Mouse (Mus musculus): ENCODE measurements at regions not wholly inside any gene's neighbourhood (a gene's known extent, or its start where the extent isn't known, plus 50 kb on each side); places are given as distances from the start of the nearest gene placed in this dataset.

- TF ChIP-seq UBTF (IDR thresholded peaks at IDR 0.05; ENCODE audit: low read depth, low read length): no peak
- no peak for TF ChIP-seq CTCF (conservative IDR thresholded peaks at IDR 0.05 in 1 of 2, IDR thresholded peaks at IDR 0.05 in 1 of 2; ENCODE audit: low read depth in 2 of 2, low read length in 2 of 2)
- TF ChIP-seq MAZ (IDR thresholded peaks at IDR 0.05; ENCODE audit: low read depth, low read length): no peak
- no peak for TF ChIP-seq ELF1 (IDR thresholded peaks at IDR 0.05; ENCODE audit: low read depth, low read length)
- TF ChIP-seq CHD2 (IDR thresholded peaks at IDR 0.05; ENCODE audit: low read length): no peak
- TF ChIP-seq ZC3H11A (IDR thresholded peaks at IDR 0.05; ENCODE audit: low read depth, low read length): no peak
- no peak for TF ChIP-seq NRF1 (IDR thresholded peaks at IDR 0.05; ENCODE audit: low read depth, low read length)
- no peak for TF ChIP-seq CHD1 (IDR thresholded peaks at IDR 0.05; ENCODE audit: low read depth, low read length)
- TF ChIP-seq JUND (conservative IDR thresholded peaks at IDR 0.05; ENCODE audit: low read depth, low read length): no peak
- TF ChIP-seq RAD21 (IDR thresholded peaks at IDR 0.05; ENCODE audit: low read depth, low read length): no peak
- no peak for TF ChIP-seq POLR2A (IDR thresholded peaks at IDR 0.05; ENCODE audit: low read depth, low read length)
- TF ChIP-seq POLR2AphosphoS2 (IDR thresholded peaks at IDR 0.05; ENCODE audit: low read depth, low read length): no peak
- no peak for TF ChIP-seq MAX (IDR thresholded peaks at IDR 0.05; ENCODE audit: low read length)
Observed at GRCm38 (mm10) chr15:6207239-6207638, 92.3 kb upstream of the Dab2 start.
